Mouse (Mus musculus) liver, embryonic 16.5 days (tissue): ENCODE data around the gene Folr2. TPM values are rescaled to one million over a fixed set of nuclear protein-coding genes. Genes with fewer than 3 reads are reported as not detected.

Experiments
- ATAC-seq: fragments of 200-750 bp; cut with Nextera tagmentation; 2 replicates; pipeline ENCODE4 v1.8.0; 2017; ENCODE audit warnings: low read depth, mild to moderate bottlenecking, moderate number of reproducible peaks, moderate library complexity
- H3K27ac ChIP-seq: fragments of 300-500 bp; sonication (generic); 2 replicates; pipeline ENCODE4 v1.5.1; 2014; ENCODE audit warnings: mild to moderate bottlenecking, low read length
- H3K27me3 ChIP-seq: fragments of 300-500 bp; sonication (generic); 2 replicates; pipeline ENCODE4 v1.6.1; 2014; ENCODE audit warnings: low read depth, low read length, mixed read lengths; ENCODE audit not compliant: control insufficient read depth, insufficient read depth
- H3K36me3 ChIP-seq: fragments of 300-500 bp; sonication (generic); 2 replicates; pipeline ENCODE4 v1.6.1; 2014; ENCODE audit warnings: mild to moderate bottlenecking; ENCODE audit not compliant: control insufficient read depth, insufficient read depth
- H3K4me1 ChIP-seq: fragments of 300-500 bp; sonication (generic); 2 replicates; pipeline ENCODE4 v1.6.1; 2014; ENCODE audit warnings: low read depth, low read length, mixed read lengths; ENCODE audit not compliant: control insufficient read depth
- H3K4me2 ChIP-seq: fragments of 300-500 bp; sonication (generic); 2 replicates; pipeline ENCODE4 v1.6.1; 2014; ENCODE audit warnings: low read depth, low read length, mixed read lengths
- H3K4me3 ChIP-seq: fragments of 300-500 bp; sonication (generic); 2 replicates; pipeline ENCODE4 v1.5.1; 2014; ENCODE audit warnings: low read depth, mild to moderate bottlenecking, low read length
- H3K9ac ChIP-seq: fragments of 300-500 bp; sonication (generic); 2 replicates; pipeline ENCODE4 v1.6.1; 2014; ENCODE audit warnings: low read depth, low read length
- H3K9me3 ChIP-seq: fragments of 300-500 bp; sonication (generic); replicated peaks from 2 replicates; pipeline ENCODE4 v1.6.1; 2016; ENCODE audit warnings: low read length; ENCODE audit not compliant: control insufficient read depth
- WGBS: fragments of 180-500 bp; shearing (Covaris S2); extraction: QIAGEN DNeasy Blood & Tissue Kit; methylation state at CpG from one replicate; pipeline ENCODE4 v1.1.7; 2014; ENCODE audit not compliant: insufficient replicate concordance; 5-methylcytosine and 5-hydroxymethylcytosine counted together
- polyA plus RNA-seq: library from polyadenylated mRNA; unstranded; fragments of >200 nt; fragmentation: Nextera tagmentation; extraction: Ambion mirVana; gene quantifications from 2 replicates; pipeline ENCODE4 v1.2.1, GENCODE M21; 2015

Gene Folr2
- polyA plus RNA-seq, 1 experiment from 2014 or later = 6.4 TPM

DNA sequence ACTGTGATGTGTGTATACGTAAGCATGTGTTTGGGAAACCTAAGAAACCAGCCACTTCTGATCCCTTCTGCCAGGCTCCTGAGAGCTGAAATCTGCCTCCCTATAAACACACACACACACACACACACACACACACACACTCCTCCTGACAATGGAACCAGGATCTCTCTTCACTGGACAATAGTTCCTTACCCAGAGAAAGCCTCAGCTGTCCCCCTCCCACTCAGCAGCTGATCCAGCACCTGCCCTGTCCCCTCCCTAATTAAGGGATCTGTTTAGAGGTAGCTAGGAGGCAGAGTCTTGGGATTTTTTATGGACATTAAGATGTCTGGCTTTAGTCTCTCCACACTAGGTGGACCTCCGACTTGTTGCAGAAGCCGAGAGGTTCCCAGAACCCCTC, 22.1 kb downstream of the Folr2 start:
- Histone ChIP-seq H3K27ac (no peak overlapping the region), H3K4me2 (no peak overlapping the region), H3K36me3 (no peaks in the 10 kb centered on the region)

DNA sequence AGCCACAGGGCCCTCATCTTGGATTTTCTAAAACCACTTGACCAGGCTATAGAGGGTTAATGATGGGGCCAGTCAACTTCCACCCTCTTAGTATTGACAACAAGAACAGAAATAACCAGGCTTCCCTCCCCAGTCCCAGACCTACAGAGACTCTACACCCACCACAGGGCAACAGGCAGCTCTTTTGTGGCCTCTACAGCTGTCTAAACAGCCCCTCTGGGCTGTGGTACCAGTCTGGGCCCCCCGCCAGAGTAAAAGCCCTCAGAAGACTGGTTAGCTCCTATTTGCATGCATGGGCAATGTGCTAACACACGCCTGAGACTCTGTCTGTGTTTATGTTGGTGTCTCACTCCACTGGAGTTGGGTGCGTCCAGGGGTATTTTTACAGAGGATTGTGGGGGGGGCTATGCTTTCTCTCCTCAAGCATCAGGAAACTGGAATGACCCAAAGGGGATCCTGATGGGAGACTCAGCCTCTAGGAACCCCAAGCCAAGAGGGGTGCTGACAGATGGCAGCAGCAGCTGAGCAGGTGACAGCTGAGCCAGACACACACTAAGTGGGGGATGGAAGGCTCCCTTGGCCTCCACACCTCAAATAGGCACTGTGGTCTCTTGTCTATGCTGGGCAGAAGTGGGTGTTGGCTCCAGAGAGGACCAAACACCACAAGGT, 22.9 kb downstream of the Folr2 start:
- Histone ChIP-seq H3K4me2 (no peak overlapping the region), H3K4me3 (no peak overlapping the region), H3K27me3 (peaks cover 31% of the 10 kb centered on the region), H3K36me3 (no peaks in the 10 kb centered on the region), H3K4me1 (no peaks in the 10 kb centered on the region; the same call in none of the 2 replicates), H3K9ac (no peak overlapping the region), H3K27ac (no peak overlapping the region), H3K9me3 (no peaks in the 10 kb centered on the region)
- 56% methylated on average over 3 of the region's 3 CpGs for WGBS
- ATAC-seq = no peak

More for the DNA sequence above, 22.1 kb downstream of the Folr2 start:
- no peaks in the 10 kb centered on the region for H3K9me3 ChIP-seq
- no peak overlapping the region for H3K4me3 ChIP-seq
- H3K27me3 ChIP-seq = peaks cover 32% of the 10 kb centered on the region
- no peak overlapping the region for H3K9ac ChIP-seq
- H3K4me1 ChIP-seq = no peaks in the 10 kb centered on the region; the same call in none of the 2 replicates
- WGBS = 69% methylated on average over 3 of the region's 3 CpGs
- no peak for ATAC-seq

DNA sequence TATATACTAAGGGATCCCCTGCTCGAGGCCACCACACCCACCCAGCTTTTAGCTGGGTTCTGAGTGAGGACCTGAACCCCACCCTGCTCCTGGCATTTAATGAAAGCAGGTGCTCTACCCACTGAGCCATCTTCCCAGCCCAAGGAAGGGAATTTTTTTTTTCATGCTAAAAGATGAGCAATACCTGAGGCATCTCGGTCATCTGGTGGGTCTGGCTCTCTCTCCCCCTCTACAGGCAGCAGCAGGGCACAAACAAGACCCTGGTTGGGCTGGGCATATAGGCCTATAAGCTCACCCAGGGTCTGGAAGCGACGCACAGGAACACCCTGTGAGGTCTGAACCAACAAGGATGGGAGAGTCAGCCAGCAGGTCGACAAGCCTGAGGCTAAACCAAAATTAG, 23.6 kb downstream of the Folr2 start:
- ATAC-seq = no peak
- no peaks in the 10 kb centered on the region; the same call in none of the 2 replicates for H3K4me1 ChIP-seq
- 66% methylated on average over 5 of the region's 5 CpGs for WGBS
- no peak overlapping the region for H3K4me3 ChIP-seq
- no peaks in the 10 kb centered on the region for H3K36me3 ChIP-seq
- H3K27me3 ChIP-seq = peaks cover 24% of the 10 kb centered on the region
- no peaks in the 10 kb centered on the region for H3K9me3 ChIP-seq
- no peak overlapping the region for H3K4me2 ChIP-seq
- no peak overlapping the region for H3K9ac ChIP-seq
- no peak overlapping the region for H3K27ac ChIP-seq

DNA sequence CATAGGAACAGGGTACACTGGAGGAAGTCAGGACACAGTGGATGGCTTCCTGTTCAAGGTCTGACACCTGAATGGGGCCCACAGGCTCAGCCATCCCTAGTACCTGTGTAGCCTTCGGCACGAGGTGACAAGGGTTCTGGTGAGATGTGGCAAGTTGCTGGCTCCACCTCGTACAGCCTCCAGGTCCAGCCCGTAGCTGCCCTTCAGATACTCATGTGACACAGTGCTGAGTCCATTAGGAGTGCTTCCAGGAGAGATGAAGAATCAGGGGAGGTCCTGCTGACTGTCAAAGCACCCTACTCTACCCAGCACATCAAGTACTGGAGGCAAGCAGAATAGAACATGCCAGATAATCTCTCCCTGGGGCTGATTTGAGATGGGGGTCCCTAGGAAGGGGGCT, 24.6 kb downstream of the Folr2 start:
- no peaks in the 10 kb centered on the region; the same call in none of the 2 replicates for H3K4me1 ChIP-seq
- H3K27me3 ChIP-seq = peaks cover 14% of the 10 kb centered on the region
- no peak overlapping the region for H3K4me3 ChIP-seq
- no peak for ATAC-seq
- H3K4me2 ChIP-seq = no peak overlapping the region
- no peaks in the 10 kb centered on the region for H3K36me3 ChIP-seq
- 68% methylated on average over 4 of the region's 4 CpGs for WGBS
- H3K9me3 ChIP-seq = no peaks in the 10 kb centered on the region
- no peak overlapping the region for H3K27ac ChIP-seq
- H3K9ac ChIP-seq = no peak overlapping the region

DNA sequence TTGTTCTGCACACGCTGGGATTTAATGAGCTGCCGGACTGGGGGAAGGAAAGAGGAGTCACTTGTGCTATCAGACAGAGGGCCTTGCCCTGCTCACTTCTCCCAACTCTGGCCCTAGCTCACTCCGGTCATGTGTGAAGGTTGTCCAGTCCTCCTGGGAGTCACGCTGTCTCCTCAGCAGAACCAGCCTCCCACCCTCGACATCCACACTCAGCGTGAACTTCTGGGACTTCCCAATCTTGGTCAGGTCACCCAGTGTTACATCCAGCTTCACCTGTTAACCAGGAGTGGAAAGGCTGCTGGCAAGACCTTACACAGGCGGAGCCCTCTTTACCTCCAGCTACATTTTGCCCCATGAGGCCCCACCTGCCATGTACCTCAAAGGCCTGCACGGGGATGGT, 25.6 kb downstream of the Folr2 start:
- no peak for ATAC-seq

DNA sequence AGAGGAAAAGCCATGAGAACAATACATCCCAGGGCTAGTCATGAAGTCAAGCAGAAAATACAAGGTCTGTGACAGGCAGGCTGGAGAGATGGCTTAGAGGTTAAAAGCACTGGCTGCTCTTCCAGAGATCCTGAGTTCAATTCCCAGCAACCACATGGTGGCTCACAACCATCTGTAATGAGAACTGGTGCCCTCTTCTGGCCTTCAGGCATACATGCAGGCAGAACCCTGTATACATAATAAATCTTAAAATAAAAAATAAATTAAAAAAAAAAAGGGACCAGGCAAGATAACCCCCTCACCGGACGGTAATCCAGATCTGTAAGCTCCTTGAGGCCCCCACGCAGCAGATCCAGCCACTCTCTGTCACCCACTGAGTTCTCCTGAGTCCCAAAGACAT, 26.6 kb downstream of the Folr2 start:
- 74% methylated on average over 3 of the region's 3 CpGs for WGBS
- Histone ChIP-seq H3K27ac (no peak overlapping the region), H3K36me3 (no peaks in the 10 kb centered on the region), H3K4me3 (no peak overlapping the region), H3K4me1 (no peaks in the 10 kb centered on the region), H3K9ac (no peak overlapping the region), H3K4me2 (no peak overlapping the region), H3K27me3 (no peaks in the 10 kb centered on the region), H3K9me3 (no peaks in the 10 kb centered on the region)
- no peak for ATAC-seq

More for the DNA sequence above, 25.6 kb downstream of the Folr2 start:
- Histone ChIP-seq H3K27ac (no peak overlapping the region), H3K4me2 (no peak overlapping the region), H3K4me3 (no peak overlapping the region), H3K4me1 (no peaks in the 10 kb centered on the region; the same call in none of the 2 replicates), H3K9me3 (no peaks in the 10 kb centered on the region), H3K9ac (no peak overlapping the region), H3K27me3 (peaks cover 5% of the 10 kb centered on the region), H3K36me3 (no peaks in the 10 kb centered on the region)
- WGBS = 77% methylated on average over 8 of the region's 8 CpGs

DNA sequence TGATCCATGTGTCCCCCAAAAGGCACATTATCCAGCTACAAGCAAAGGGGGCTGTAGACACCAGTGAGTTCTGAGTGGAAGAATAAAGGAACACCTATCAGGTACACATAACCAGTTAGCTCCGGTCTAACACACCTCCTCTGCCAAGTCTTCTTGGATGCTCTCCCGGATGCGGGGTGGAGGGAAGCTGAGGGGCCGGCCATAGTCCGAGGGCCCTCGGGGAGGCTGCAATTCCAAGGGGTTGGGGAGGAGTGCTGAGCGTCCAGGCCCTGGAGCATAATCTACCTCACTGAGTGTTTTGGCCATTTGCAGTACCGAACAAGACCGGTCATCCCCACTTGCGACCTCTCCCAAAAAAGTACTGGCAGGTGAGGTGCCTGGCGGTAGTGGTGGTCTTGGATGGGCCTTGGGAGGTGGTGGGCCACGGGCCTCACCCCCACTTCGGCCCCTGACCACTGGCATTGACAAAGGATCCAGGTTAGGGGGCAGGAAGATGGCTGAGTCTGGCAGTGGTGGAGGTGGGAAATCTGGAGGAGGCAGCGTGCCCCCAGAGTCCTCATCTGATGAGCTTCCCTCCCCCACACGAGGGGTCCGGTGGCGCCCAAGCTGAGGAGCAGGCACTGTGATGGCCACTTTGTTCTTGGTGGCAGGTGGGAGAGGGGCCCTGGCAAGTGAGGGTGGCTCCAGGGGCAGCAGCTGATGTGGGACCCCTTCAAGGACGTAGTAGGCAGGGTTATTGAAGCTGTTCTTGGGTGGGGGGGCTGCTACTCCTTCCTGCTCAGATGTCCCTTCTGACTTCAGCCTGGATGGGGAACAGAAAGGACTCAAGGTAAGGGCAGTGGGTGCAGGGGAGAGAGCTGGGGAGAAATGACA, 33.0 kb downstream of the Folr2 start:
- Histone ChIP-seq H3K4me1 (no peaks in the 10 kb centered on the region; the same call in 1 of the 2 replicates), H3K4me3 (no peak overlapping the region), H3K27me3 (peaks cover 47% of the 10 kb centered on the region), H3K4me2 (no peak overlapping the region), H3K27ac (no peak overlapping the region), H3K9me3 (no peaks in the 10 kb centered on the region), H3K9ac (no peak overlapping the region), H3K36me3 (no peaks in the 10 kb centered on the region)
- WGBS = 74% methylated on average over 18 of the region's 18 CpGs
- ATAC-seq = no peak

DNA sequence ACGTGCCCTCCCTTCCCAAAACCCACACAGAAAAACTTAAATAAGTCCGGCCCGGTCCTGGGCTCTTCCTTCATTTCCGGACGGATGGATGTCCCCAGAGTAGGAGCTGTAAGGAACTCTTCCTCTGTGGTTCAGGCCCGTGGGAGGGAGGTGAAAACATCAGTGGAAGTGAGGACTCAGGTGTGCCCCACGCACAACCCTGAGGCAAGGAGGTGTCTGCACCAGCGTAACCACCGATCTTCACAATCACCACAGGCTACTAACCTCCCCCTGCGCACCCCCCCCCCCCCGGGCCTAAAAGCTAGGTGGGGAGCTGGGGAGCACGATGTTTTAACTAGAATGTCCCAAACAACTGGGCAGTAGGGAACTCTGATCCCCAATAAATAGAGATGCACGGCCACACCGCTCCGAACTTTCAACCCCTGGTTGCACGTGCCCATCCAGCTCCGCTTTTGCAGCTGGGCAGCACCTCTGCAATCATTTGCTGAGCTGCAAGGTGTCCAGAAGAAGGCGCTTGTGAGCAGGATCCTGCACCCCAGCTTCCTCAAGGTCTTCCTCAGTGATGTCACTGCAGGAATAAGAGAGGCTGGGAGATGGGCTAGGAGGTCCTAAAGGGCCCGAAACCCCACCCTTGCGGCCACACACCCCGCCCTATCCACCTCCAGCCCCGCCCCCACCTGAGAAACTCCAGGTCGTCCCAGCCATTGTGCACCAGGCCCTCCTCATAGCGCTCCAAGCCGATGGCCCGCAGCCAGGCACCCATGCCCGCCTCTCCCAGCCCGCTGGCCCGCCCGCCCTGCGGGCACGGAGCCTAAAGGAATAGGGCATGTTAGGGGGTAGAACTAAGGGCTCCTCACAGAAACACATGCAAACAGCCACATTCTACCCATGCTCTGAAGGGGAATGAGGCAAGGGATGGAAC, 33.9 kb downstream of the Folr2 start:
- Histone ChIP-seq H3K9ac (no peak overlapping the region), H3K27me3 (peaks cover 56% of the 10 kb centered on the region), H3K4me1 (no peaks in the 10 kb centered on the region; the same call in 1 of the 2 replicates), H3K27ac (no peak overlapping the region), H3K9me3 (no peaks in the 10 kb centered on the region), H3K36me3 (no peaks in the 10 kb centered on the region), H3K4me3 (no peak overlapping the region), H3K4me2 (no peak overlapping the region)
- ATAC-seq = peak; percentile 16; the same call in 1 of the 2 replicates
- WGBS = 46% methylated on average over 32 of the region's 32 CpGs
